Mouse (Mus musculus): Measurements from ENCODE around the gene Frmd4b.

DNA sequence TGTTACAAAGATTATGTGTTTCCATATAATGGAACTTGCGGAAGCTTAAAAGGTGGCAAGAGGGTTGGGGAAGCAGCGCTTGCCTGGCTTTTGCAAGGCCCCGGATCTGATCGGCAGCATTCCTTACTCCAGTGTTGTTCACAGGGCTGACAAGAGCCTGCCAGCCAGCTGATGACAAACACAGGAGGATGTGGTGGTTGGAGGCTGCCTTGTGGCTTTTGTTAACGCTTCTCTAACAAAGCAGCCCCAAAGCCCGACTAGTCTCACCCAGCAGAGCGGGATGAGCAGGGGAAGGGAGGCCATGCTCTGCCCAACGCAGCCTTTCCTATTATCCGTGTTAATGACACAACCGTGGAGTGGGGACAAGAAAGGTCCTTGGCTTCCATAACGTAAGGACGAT is 295.2 kb downstream of the Frmd4b start:
- TF ChIP-seq USF1 (IDR thresholded peaks at IDR 0.05; ENCODE audit: low read depth), result no peak
- TF ChIP-seq POLR2A (IDR thresholded peaks at IDR 0.05; ENCODE audit: insufficient read length, low read depth), result no peak
- TF ChIP-seq REST (IDR thresholded peaks at IDR 0.05; ENCODE audit: insufficient read depth, insufficient read length), result no peak
- no peak for TF ChIP-seq CEBPB (IDR thresholded peaks at IDR 0.05; ENCODE audit: insufficient read depth, poor library complexity, severe bottlenecking)
- no peak for TF ChIP-seq POLR2AphosphoS2 (IDR thresholded peaks at IDR 0.05; ENCODE audit: insufficient read length, low read depth)
- no peak for TF ChIP-seq MAX (IDR thresholded peaks at IDR 0.05; ENCODE audit: low read depth)
- no peak for TF ChIP-seq MYOD1 (IDR thresholded peaks at IDR 0.05; ENCODE audit: control insufficient read depth in 1 of 3, insufficient read length in 2 of 3, low read depth in 2 of 3)
- no peak for TF ChIP-seq TCF12 (IDR thresholded peaks at IDR 0.05; ENCODE audit: insufficient read depth, poor library complexity, severe bottlenecking)
- TF ChIP-seq E2F4 (IDR thresholded peaks at IDR 0.05; ENCODE audit: insufficient read depth), result no peak
